Comparison of ENCODE assay signal across 10 mouse cellular contexts in the genomic region with DNA sequence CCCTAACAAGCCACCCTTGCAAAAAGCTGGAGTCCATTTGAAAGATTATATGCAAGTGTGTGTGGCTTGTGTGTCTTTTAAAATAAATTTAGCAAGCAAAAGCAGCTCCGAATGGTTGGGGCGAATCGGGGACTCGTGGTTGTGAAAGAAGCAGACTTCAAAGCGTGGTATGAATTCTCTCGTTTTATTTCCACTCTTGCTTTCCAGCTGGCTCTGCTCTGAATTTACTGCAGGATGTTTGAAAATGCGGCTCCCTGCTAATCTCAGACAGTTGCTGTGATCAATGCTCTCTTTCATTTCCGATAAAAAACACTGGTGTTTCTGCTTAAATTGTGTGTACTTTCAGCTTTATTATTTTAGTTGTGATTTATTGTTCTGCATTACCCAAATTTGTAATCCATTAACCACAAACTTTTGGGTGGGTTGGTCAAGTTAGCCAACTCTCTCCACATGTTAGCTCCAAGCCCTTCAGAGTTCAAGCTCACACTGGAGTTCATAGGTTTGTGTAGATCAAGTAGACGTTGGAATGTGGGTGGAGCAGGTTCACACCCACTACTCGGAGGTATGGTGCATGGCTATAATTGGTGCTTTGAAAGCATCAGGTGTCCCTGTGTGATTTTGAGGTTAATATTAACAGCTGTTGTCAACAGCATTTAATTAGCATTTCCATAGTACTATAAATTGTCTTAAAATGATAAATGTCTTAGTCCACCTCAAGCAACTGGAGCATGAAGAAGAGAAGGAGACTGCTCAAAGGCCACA.
DNase-seq lines count a peak whose midpoint lies in the region; ATAC-seq lines count a peak whose summit lies in the region.
"Had no signal": no experiment of that assay in that cellular context is flagged by ENCODE, and none has a peak within 500 bp of the region (broad histone marks: within the 10 kb centered on the region; RNA-seq: fewer than 3 reads in every experiment).

No protein-coding gene starts in this region.

- no peak overlapping the region for H3K9ac ChIP-seq in forebrain, embryonic 14.5 days (ENCODE audit: low read length)
- no peak overlapping the region for H3K9ac ChIP-seq in midbrain, embryonic 14.5 days (replicated peaks; ENCODE audit: low read length)
- no peak overlapping the region for H3K9ac ChIP-seq in hindbrain, embryonic 14.5 days
- H3K9ac ChIP-seq: hindbrain, embryonic 15.5 days; neural tube, embryonic 12.5 days had no signal

- no peak for ATAC-seq in forebrain, embryonic 14.5 days
- ATAC-seq in midbrain, embryonic 14.5 days (ENCODE audit: low FRiP score, low TSS enrichment): no peak
- ATAC-seq in hindbrain, embryonic 14.5 days (ENCODE audit: low FRiP score): no peak

- H3K27me3 ChIP-seq in forebrain, embryonic 10.5 days (ENCODE audit: poor library complexity, severe bottlenecking): no peaks in the 10 kb centered on the region
- H3K27me3 ChIP-seq in forebrain, embryonic 14.5 days (replicated peaks; ENCODE audit: control insufficient read depth, insufficient read depth, low read length): no peaks in the 10 kb centered on the region
- H3K27me3 ChIP-seq in midbrain, embryonic 14.5 days (ENCODE audit: control insufficient read depth, insufficient read depth, low read length): no peaks in the 10 kb centered on the region
- H3K27me3 ChIP-seq in hindbrain, embryonic 14.5 days (ENCODE audit: control insufficient read depth, insufficient read depth, low read length): no peaks in the 10 kb centered on the region
- H3K27me3 ChIP-seq: hindbrain, embryonic 15.5 days; neural tube, embryonic 12.5 days had no signal

- no peaks in the 10 kb centered on the region for H3K9me3 ChIP-seq in forebrain, embryonic 10.5 days
- 0 out of 2 replicates have a peak, but pooled peaks cover 4% of the 10 kb centered on the region for H3K9me3 ChIP-seq in forebrain, embryonic 14.5 days (replicated peaks; ENCODE audit: control insufficient read depth, low read length)
- no peaks in the 10 kb centered on the region for H3K9me3 ChIP-seq in midbrain, embryonic 14.5 days (ENCODE audit: control insufficient read depth, low read length)
- no peaks in the 10 kb centered on the region for H3K9me3 ChIP-seq in hindbrain, embryonic 14.5 days (ENCODE audit: control insufficient read depth, low read length)
- H3K9me3 ChIP-seq: hindbrain, embryonic 15.5 days had no signal

- H3K4me2 ChIP-seq in forebrain, embryonic 14.5 days (ENCODE audit: low read length): no peak overlapping the region
- no peak overlapping the region for H3K4me2 ChIP-seq in midbrain, embryonic 14.5 days (ENCODE audit: low read length)
- no peak overlapping the region for H3K4me2 ChIP-seq in hindbrain, embryonic 14.5 days (replicated peaks)
- H3K4me2 ChIP-seq: hindbrain, embryonic 15.5 days; neural tube, embryonic 12.5 days had no signal

- no peak overlapping the region for H3K4me3 ChIP-seq in forebrain, embryonic 10.5 days
- no peak overlapping the region for H3K4me3 ChIP-seq in forebrain, embryonic 14.5 days (ENCODE audit: low read depth, low read length)
- no peak overlapping the region for H3K4me3 ChIP-seq in midbrain, embryonic 14.5 days (replicated peaks; ENCODE audit: low read depth, low read length)
- no peak overlapping the region for H3K4me3 ChIP-seq in hindbrain, embryonic 14.5 days (replicated peaks; ENCODE audit: low read length)
- H3K4me3 ChIP-seq: hindbrain, embryonic 15.5 days; neural tube, embryonic 12.5 days had no signal

- no peaks in the 10 kb centered on the region for H3K36me3 ChIP-seq in forebrain, embryonic 10.5 days (replicated peaks)
- no peaks in the 10 kb centered on the region for H3K36me3 ChIP-seq in forebrain, embryonic 14.5 days (ENCODE audit: control insufficient read depth, insufficient read depth, low read length)
- H3K36me3 ChIP-seq in midbrain, embryonic 14.5 days (ENCODE audit: control insufficient read depth, insufficient read depth, low read length): no peaks in the 10 kb centered on the region
- no peaks in the 10 kb centered on the region for H3K36me3 ChIP-seq in hindbrain, embryonic 14.5 days (replicated peaks; ENCODE audit: control insufficient read depth, insufficient read depth)
- H3K36me3 ChIP-seq: hindbrain, embryonic 15.5 days; neural tube, embryonic 12.5 days had no signal

- H3K27ac ChIP-seq in forebrain, embryonic 10.5 days: 0 out of 2 replicates have a peak overlapping the region, but pooled peaks have one; percentile 0
- no peak overlapping the region for H3K27ac ChIP-seq in forebrain, embryonic 14.5 days (ENCODE audit: low read depth, low read length)
- H3K27ac ChIP-seq in midbrain, embryonic 14.5 days (replicated peaks; ENCODE audit: low read depth, low read length): no peak overlapping the region
- H3K27ac ChIP-seq in hindbrain, embryonic 14.5 days: no peak overlapping the region
- H3K27ac ChIP-seq: hindbrain, embryonic 15.5 days; neural tube, embryonic 12.5 days had no signal

- DNase-seq in forebrain, embryonic 10.5 days (ENCODE audit: extremely low spot score, low spot score): no peak
- DNase-seq in forebrain, embryonic 14.5 days (ENCODE audit: low spot score): no peak
- DNase-seq in R1 (ENCODE audit: low read depth, low spot score): peak; percentile 70
- DNase-seq in kidney, adult 9 months: peak; percentile 50
- peak; percentile 41 to 70 for DNase-seq in lung, postnatal 4 days
- no peak for DNase-seq in midbrain, embryonic 14.5 days
- DNase-seq in cerebellum, postnatal 25 days: no peak
- no peak for DNase-seq in hindbrain, embryonic 14.5 days (ENCODE audit: low spot score)

- H3K4me1 ChIP-seq in forebrain, embryonic 10.5 days: peaks cover 19% of the 10 kb centered on the region
- no peaks in the 10 kb centered on the region for H3K4me1 ChIP-seq in forebrain, embryonic 14.5 days (ENCODE audit: control insufficient read depth, insufficient read depth, low read length)
- no peaks in the 10 kb centered on the region for H3K4me1 ChIP-seq in midbrain, embryonic 14.5 days (ENCODE audit: control insufficient read depth, insufficient read depth, low read length)
- H3K4me1 ChIP-seq in hindbrain, embryonic 14.5 days (replicated peaks; ENCODE audit: control insufficient read depth, insufficient read depth, low read length): 0 out of 2 replicates have a peak, but pooled peaks cover 8% of the 10 kb centered on the region

- WGBS in forebrain, embryonic 10.5 days: 87% methylated on average over 10 of the region's 10 CpGs
- WGBS in forebrain, embryonic 14.5 days: 77% methylated on average over 10 of the region's 10 CpGs
- WGBS in midbrain, embryonic 14.5 days: 87% methylated on average over 10 of the region's 10 CpGs
- 78% methylated on average over 10 of the region's 10 CpGs for WGBS in hindbrain, embryonic 14.5 days

Comparison
In these comparisons a context has a peak if more than half of its experiments do, and no peak if none do; other contexts are left out.
1. DNase-seq: peak in R1 (single experiment), kidney, adult 9 months (single experiment) and lung, postnatal 4 days (2 of 2); none in forebrain, embryonic 10.5 days (single experiment), forebrain, embryonic 14.5 days (single experiment), midbrain, embryonic 14.5 days (single experiment), cerebellum, postnatal 25 days (0 of 2) and hindbrain, embryonic 14.5 days (single experiment).